Mouse (Mus musculus): ENCODE measurements around the gene Gnb2.
A peak's percentile ranks its signal among the peaks of the same experiment; 100 is the strongest.

The Gnb2 gene

DNA sequence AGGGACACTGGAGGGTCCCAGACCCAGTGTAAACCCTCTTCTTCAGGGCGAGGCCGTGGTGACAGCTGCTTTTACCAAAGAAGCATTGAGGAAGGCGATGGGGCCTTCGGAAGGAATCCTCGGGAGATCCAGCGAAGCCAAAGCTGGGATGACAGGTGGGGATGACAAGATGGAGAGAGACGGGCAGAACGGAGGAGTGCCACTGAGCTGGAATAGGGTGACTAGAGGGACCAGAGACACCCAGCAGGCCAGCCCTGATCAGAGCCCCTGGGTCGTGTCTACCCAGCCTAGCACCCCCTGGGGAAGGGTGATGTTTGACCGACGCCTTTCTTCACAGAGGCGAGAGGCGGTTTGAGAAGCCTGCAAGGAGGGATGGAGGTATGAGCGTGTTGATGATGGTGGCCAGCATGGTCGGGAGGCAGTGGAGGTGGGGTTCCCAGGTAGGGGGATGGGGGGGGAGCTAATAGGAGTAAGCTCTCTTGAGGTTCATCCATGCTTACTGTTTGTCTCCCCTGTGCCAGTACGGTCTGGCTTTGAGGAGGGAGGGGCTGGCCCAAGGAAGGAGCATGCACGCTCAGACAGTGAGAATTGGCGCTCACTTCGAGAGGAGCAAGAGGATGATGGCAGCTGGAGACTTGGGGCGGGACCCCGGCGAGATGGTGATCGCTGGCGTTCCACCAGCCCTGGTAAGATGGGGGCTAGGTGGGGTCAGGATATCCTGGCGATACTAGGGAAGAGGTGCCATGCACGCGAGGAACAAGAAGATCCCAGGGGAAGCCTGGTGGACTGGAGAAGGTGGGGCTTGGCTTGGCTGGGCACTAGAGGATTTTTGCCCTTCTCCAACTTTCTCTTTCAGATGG lies 13.4 kb downstream of the Gnb2 start:
- no peak for DNase-seq (ENCODE audit: low spot score)

DNA sequence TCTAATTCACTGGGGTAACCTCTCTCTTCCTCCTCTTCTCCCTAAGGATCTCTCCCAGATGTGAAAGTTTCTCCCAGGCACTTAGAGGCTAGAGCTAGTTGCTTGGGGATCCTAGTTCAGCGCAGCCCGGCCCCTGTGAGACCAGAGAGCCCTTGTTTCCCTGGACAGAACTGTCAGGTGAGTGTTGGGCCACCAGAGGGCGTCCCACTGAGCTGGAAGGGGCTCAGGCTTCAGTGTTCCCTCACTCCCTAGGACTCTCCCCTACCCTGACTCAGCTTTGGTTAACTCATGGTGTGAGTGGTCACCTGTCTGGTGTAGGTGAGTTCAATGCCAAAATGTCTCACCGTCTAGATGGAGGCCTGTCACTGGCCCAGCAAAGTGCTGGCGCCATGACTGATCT lies 14.9 kb downstream of the Gnb2 start, which contains the start of gene Gigyf1:
TSS of gene Gigyf1 (plus strand) at position 113 of the 400 bp plus-strand sequence.
- DNase-seq (ENCODE audit: low spot score): no peak

DNA sequence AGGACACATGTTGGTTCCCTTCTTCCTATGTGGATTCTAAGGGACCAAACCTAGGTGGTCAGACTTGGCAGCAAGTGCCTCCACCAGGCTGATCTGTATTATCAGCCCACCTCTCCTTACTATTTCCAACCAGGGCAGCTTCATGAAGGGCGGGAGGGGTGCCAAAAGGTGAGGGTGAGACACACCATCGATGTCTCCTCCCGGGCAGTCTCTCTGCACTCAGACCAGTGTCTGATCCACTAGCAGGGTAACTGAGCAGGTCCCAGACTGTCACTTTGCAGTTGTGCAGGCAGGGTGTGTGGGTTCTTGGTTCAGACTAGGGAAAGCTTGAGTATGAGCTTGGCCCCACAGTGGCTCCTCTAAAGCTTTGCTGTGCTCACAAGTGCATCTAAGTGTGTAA lies 18.5 kb downstream of the Gnb2 start:
- no peak for DNase-seq (ENCODE audit: low spot score)

DNA sequence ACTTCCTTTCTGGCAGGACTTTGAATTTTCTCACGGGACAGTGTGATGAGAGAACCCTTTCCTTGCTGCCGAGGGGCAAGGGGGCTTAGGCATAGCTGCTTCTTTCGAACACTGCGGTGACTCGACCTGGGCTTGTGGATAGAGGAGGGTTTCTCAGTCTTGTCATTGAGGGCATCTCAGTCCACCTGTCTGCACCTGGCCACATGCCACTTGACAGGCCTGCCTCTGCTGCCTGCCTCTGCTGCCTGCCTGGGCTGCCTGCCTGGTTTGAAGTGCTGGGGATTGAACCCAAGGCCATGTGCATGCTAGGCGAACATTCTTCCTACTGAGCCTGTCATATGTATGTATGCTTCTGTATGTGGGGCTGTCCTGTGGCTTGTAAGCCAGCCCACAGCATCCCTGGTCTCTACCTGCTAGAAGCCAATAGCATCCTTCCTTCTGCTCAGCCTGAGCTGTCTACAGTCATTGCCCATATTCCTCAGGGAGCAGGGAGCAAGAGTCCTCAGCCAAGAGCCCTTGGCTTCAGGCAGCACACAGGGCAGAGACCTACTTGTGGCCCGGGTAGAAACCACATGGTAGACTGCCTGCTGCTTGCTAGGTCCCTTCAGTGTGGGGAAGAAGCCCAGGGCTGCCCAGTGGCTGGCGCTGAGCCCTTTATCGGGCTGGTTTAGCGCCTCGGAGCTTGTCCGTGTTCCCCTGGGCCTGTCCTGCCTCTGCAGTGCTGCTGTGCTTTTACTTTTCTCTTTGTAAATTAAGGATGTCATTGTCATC lies 19.2 kb downstream of the Gnb2 start:
- DNase-seq (ENCODE audit: low spot score): no peak

DNA sequence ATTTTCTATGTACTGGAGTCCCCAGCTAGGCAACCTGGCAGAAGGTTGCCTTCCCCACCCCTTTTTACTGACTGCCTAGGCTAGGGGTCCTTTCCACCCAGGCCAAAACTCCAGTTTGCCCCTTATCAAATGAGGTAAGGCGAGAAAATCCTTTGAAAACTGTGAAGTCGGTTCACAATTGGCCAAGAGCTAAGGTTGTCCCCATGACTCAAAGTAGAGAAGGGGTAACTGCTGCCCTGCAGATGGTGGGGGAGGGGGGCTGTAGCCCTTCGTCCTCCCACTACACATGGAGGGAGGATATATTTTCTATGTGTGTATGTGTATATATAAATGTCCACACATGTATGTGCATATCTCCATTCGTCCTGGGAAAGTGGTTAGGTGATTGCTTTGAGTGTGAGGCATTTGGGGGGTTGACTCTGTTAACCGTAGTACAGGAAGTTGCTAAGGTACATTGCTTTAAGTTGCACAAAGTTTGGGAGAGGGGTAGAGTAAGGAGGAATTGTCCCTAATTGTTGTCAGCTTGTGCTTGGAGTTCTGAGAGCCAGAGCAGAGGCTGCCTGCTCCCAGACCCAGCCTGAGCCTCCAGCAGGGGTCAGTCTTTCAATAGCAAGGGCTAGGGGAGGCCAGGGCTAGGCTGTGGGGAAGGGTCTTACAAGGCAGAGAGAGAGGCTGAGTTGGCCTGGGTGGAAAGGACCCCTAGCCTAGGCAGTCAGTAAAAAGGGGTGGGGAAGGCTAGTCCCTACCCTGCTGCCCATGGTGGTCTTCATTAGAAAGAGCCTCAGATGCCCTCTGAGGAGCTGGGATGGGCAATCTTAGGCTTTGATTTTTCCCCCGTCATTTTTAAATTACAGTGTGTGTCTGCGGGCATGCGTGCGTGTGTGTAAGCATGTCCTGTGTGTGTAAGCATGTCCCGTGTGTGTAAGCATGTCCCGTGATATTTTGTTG lies 20.2 kb downstream of the Gnb2 start:
- no peak for DNase-seq (ENCODE audit: low spot score)

DNA sequence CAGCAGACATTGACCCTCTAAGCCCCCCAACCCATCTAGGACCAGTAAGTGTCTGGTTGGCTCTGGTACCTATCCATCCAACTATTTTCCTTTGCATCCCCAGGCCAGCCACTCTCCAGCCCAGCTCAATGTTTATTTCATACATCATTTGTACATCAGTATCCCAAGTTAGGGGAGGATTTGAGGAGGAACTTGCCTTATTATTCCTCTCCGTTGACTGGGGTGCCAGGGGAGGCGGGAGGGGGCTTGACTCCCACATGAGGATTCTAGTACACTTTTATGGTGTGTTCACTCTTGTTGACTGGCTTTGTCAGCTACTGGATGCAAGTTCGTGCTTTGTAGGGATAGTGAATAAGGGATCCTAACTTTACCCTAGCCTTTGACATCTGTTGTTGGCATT lies 21.6 kb downstream of the Gnb2 start:
- DNase-seq (ENCODE audit: low spot score): no peak

DNA sequence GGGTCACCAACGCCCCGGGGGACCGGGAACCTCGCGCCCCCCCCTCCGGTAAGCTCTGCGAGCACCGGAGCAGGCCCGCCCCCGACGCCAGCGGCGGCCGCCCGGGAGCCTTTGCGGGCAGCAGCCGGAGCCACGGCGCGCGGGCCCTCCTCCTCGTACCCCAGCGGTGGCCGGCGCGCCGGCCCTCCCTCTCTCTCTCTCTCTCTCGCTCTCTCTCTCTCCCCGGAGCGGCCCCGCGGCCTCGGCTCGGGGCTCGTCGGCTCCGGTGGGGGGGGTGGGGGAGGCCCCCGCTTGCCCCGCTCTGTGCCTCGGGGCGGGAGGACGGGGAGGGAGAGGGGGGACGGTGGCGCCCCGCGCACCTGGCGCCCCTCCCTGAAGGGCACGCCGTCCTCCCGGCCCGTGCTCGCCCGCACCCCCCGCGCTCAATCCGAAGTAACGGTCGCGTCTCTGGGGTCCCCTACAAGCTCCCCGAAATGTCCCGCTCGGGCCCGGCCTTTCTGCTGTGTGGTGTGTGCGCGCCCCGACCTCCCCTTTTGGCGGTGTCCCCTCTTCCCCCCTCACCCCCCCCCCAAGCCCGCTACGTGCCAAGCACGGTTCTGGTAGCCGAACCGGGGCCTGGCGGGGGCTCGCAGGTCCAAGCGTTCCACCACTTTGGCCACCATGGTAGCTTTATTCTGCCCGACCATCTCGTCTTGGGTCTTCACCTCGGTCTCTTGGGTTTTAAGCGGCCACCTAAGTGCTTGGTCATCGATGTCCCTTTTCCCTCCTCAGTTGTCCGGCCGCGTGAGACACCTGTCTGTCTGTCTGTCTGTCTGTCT lies 22.5 kb downstream of the Gnb2 start:
- DNase-seq (ENCODE audit: low spot score): no peak

DNA sequence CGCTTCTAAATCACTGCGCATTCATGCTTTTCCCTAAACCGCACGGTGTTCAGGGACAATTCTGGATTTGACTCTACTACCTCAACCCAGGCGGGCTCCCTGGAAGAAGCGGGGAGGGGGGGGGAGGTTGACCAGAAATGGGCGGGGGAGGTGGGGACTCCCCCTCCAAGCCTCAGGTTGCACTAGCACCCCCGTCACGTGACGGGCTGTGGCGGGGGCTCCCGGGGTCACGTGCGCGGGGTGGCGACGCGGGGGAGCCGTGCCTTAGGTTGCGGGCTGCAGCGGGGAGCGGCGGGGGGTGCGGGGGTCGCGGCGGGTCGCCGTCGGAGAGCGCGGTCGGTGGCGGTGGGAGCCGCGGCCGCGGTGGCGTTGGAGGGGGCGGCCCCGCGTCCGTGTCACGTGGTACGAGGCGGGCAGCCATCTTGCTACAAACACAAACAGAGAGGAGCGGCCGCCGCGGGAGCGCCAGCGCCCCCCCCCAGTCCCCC lies 23.3 kb downstream of the Gnb2 start:
- DNase-seq (ENCODE audit: low spot score): no peak

DNA sequence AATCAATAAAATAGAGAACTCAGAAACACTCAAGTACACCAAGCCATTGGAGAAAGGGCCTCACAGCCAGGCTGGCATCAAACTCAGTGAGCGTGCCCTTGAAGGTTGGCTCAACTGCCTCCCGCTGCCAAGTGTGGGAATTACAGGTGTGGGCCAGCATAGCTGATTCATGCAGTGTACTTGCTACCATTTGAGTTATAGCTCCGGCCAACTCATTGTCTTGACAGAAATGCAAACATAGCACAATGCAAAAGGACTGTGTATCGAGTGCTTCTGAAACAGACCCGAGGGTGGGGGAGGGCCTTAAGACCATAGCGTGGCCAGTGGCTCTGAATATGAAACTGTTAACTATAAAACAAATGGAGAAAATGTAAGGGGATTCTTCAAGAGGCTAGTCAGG lies 29.3 kb downstream of the Gnb2 start:
- DNase-seq (ENCODE audit: low spot score): no peak

DNA sequence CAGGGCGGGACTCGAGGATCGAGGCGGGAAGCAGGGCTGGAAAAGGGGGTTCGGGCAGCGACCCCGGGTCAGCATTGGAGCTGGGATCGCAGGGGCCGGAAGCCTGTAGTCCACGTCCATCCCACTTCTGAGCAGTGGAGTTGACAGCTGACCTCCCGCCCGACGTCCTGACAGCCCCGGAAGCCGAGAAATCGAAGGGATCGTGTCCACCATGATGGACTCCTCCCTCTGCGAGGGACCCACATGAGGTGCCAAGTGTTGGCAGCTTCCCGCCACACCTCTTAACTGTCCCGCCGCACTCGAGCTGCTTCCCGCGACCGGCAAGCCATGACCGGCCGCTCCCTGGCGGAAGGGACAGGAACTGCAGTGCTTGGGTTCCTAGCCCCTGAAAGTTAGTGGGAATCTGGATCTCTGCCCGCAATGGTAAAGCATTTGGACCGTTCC lies 30.6 kb downstream of the Gnb2 start:
- DNase-seq (ENCODE audit: low spot score): no peak

DNA sequence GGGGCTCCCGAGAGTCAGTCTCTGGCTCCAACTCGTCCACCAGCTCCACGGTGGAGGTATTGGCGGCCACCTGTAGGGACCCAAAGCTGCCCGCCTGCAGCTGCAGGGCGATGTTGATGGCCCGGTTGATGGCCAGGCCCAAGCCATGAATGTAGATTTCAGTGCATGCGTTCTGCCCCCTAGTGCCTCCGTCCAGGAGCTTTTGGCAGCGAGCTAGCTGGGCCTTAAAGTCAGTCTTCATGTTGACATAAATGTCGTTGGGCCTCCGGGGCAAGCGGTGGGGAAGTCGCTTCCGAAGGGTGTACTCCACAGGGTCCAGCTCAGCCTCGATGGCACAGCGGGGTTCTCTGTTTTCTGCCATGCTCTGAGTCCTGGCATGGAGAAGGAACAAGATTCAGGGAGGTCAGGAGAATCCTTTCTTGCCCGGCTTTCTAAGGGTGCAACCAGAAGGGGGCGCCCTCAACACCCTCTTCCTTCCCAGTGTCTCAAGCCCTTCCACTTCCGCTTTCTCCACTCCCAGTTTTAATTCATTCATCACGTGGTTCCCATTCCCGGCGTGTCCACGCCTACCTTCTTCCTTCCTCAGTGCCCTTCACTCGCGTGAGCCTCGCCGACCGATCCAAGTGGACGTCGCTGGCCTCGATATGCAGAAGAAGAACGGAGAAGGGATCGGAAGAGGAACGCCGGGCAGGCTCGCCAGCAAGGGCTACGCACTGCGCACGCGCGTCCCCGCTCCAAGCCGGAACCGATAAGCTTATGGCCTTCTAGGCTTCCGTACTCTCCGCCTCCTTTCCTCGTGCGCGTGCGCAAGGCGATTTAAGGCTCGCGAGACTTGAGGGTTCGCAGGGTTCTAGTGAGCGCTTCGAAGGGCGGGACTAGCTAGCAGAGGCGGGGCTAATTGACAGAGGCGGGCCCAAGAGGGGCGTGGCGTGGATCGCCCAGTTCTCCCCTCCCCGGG lies 31.3 kb downstream of the Gnb2 start, which contains the start of gene Pop7:
TSS of gene Pop7 (minus strand) at position 810 of the 958 bp plus-strand sequence.
- DNase-seq (ENCODE audit: low spot score): peak; percentile 99

DNA sequence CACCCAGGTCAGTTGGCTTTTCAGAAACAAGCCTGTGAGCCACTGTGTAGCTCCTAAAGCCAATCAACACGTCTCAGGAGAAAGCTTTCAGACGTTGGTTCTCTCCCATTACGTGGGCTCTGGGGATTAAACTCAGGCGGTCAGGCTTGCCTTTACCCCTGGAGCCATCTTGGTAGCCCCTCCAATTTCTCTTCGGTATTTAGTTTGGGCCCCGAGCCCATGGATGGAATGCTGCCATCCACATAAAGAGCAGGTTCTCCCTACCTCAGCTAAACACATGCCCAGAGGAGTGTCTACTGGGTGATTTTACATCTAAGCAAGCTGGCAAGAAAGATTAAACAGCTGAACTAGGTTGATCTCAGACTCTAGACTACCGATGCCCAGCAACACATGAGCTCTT lies 33.1 kb downstream of the Gnb2 start:
- no peak for DNase-seq (ENCODE audit: low spot score)

DNA sequence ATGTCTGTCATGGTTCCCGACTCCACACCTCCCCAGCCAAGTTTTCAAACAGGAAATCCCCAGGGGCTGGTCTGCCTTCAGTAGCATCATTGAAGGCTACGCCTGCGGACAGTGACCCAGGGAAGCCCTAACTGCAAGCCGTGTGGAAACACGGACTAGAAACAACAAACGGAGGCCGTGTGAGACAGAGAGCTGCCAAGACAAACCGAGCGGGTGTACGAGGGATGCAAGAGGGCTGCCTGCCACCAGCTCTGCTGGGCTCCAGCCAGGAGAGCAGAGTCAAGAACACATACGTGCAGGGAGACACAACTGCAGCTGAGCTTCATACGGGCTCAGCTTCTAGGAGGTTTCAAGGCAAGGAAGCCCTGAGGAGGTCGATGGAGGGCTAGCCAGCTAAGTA lies 39.5 kb downstream of the Gnb2 start:
- no peak for DNase-seq (ENCODE audit: low spot score)

DNA sequence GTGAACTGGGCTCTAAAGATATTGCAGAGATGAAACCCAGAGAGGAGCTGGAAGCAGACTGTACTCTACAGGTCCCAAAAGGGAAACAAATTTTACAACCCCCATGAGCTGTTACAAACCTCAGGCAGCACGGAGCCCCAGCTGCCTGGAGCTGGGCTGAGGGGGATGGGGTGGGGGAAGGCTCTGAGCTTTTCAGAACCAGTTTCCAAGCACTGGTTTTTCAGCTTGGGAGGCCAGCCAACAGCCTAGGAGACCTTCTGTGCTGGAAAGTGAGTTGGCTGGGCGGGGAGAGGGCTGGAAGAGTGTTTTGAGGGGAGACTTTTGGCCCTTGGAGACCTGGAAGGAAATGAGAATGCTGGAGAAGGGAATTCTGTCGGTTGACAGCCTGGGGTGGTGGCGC lies 41.8 kb downstream of the Gnb2 start:
- DNase-seq (ENCODE audit: low spot score): no peak

DNA sequence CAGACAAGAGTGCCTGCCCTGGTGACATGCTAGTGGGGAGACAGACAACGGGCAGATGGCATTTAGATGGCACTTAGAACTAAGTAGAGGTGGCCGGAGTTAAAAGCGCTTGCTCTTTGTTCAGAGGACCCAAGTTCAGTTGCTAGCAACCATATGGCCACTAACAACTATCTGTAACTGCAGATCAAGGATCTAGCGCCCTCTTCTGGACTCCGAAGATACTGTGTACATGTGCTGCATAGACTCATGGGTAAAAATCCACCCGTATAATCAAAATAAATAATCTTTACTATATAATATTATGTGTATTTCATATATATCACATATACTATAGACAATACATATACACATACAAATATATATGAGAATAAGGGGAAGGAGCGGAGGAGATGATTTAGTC lies 45.7 kb downstream of the Gnb2 start:
- DNase-seq (ENCODE audit: low spot score): no peak

DNA sequence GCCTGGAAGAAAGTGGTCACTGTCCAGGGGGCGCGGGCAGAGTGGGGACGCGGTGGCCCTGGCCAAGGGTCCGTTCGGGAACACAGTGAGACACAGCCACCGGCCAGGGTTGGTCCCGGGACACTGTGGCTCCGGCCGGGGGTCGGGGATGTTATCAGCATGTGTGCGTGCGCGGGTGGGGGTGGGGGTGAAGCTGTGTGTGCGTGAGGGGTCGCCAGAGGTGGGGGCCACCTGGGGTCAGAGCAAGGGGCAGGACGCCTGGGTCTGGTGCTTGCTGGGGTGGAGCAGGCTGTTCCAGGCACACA lies 47.5 kb downstream of the Gnb2 start:
- DNase-seq (ENCODE audit: low spot score): no peak

DNA sequence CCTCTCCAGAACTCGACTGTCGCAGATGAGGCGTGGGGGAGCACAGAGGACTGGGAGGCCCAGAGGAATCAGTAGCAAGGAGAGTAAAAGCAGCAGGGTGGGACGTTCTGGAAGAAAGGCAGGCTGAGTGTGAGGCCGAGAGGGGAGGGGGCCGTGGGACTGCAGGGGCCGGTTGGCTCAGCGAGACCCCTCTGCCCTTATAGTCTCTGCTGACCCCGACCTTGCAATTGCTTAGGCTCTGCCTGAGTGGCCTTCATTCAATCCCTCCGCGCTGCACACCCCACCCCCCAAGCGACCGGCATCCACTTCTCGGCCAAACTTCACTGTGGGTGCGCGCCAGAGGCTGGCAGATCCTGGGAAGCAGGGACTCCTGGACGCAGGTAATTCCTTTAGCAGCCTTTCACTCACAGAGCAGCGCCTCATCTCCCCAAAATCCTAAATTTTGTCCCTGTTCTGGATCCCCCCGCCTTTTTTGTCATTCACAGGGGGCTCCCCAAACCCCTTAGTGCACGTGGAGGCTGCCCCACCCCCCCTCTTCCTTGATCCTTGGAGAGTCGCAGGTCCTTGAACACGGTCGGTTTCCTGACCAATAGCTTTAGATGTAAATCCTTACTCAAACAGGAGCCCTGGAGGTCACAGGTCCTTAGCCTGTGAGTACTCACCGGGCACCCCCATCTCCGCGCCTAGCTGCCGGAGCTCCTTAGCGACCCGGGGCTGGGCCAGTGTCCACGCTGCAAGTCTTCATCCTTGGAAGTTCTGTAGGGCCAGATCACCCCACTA lies 48.0 kb downstream of the Gnb2 start:
- DNase-seq (ENCODE audit: low spot score): no peak

DNA sequence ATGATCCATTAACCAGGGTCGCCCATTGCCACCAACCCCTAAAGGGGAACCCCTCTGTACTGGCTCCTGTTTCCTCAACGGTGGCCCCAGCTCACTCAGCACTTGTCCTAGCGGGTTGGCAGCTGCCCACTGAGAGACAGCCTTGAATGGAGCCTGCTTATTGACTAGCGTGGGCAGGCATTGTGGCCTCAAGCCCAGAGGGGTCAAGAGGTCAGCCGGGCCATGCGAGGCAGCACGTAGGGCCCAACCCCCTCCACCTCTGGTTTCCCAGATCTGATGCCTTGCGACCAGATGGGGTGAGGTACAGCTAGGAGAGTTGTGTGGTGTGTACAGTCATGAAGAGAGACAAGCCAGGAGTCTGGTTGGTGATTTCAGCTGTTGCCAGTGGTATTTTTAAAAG lies 51.4 kb downstream of the Gnb2 start:
- DNase-seq (ENCODE audit: low spot score): no peak

DNA sequence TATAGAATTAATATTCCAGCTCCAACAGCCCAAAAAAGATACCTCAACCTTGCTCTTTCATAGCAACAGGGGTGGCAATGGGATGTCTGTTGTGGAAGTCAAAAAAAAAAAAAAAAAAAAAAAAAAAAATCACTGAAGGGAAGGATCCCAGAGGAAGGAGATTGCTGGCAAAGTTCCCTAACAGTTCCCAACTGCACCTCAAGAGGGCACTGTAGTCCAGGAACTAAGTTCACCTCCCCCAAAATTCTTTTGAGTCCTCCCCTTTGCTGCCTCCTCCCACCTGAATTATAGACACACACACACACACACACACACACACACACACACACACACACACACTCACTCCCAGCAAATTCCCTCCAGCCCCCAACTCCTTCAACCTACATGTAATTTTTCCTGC lies 52.2 kb downstream of the Gnb2 start:
- DNase-seq (ENCODE audit: low spot score): peak; percentile 80

Measured in layer of hippocampus, adult 9-10 months (tissue).